ENCODE assay signal across 9 mouse cellular contexts in genomic region chr4:45755881-45756280, GRCm38 (mm10). TPM values are rescaled to one million over a fixed set of nuclear protein-coding genes. Genes with fewer than 3 reads are reported as not detected.
DNase-seq lines count a peak whose midpoint lies in the region; ATAC-seq and TF ChIP-seq lines count a peak whose summit lies in the region.
"Had no signal": no experiment of that assay in that cellular context is flagged by ENCODE, and none has a peak within 500 bp of the region (broad histone marks: within the 10 kb centered on the region; RNA-seq: fewer than 3 reads in every experiment).

No protein-coding gene starts in this region.

- H3K27me3 ChIP-seq in intestine, embryonic 14.5 days (replicated peaks; ENCODE audit: control insufficient read depth, insufficient read depth, low read length) = no peaks in the 10 kb centered on the region
- no peaks in the 10 kb centered on the region for H3K27me3 ChIP-seq in limb, embryonic 14.5 days (ENCODE audit: control insufficient read depth, insufficient read depth, low read length)
- no peaks in the 10 kb centered on the region for H3K27me3 ChIP-seq in stomach, embryonic 15.5 days (replicated peaks)

- H3K9me3 ChIP-seq in intestine, embryonic 14.5 days (ENCODE audit: control insufficient read depth, low read length) = no peaks in the 10 kb centered on the region
- no peaks in the 10 kb centered on the region for H3K9me3 ChIP-seq in limb, embryonic 14.5 days (ENCODE audit: control insufficient read depth, low read length)
- no peaks in the 10 kb centered on the region for H3K9me3 ChIP-seq in stomach, embryonic 15.5 days

- no peak overlapping the region for H3K4me3 ChIP-seq in intestine, embryonic 14.5 days (ENCODE audit: low read depth, low read length)
- no peak overlapping the region for H3K4me3 ChIP-seq in limb, embryonic 14.5 days (replicated peaks; ENCODE audit: low read length)
- H3K4me3 ChIP-seq in stomach, embryonic 15.5 days (replicated peaks) = no peak overlapping the region
- H3K4me3 ChIP-seq: megakaryocyte, embryonic 14.5 days had no signal

- H3K4me2 ChIP-seq in intestine, embryonic 14.5 days (ENCODE audit: low read length) = no peak overlapping the region
- H3K4me2 ChIP-seq in limb, embryonic 14.5 days (replicated peaks; ENCODE audit: low read depth, low read length, severe bottlenecking) = no peak overlapping the region
- no peak overlapping the region for H3K4me2 ChIP-seq in stomach, embryonic 15.5 days

- peaks cover 32% of the 10 kb centered on the region for H3K4me1 ChIP-seq in intestine, embryonic 14.5 days (replicated peaks; ENCODE audit: control insufficient read depth, insufficient read depth, low read length)
- peaks cover 18% of the 10 kb centered on the region for H3K4me1 ChIP-seq in limb, embryonic 14.5 days (ENCODE audit: control insufficient read depth, insufficient read depth, low read length)
- H3K4me1 ChIP-seq in stomach, embryonic 15.5 days = peaks cover 24% of the 10 kb centered on the region
- H3K4me1 ChIP-seq: megakaryocyte, embryonic 14.5 days had no signal

- peak overlapping the region; percentile 44; the same call in 1 of the 2 replicates for H3K27ac ChIP-seq in intestine, embryonic 14.5 days (ENCODE audit: low read depth)
- H3K27ac ChIP-seq in limb, embryonic 14.5 days (replicated peaks; ENCODE audit: low read depth, low read length) = no peak overlapping the region
- H3K27ac ChIP-seq in stomach, embryonic 15.5 days = peak overlapping the region; percentile 71

- WGBS in intestine, embryonic 14.5 days = 49% methylated on average over 17 of the region's 17 CpGs
- 61% methylated on average over 17 of the region's 17 CpGs for WGBS in limb, embryonic 14.5 days
- WGBS in stomach, embryonic 15.5 days = 48% methylated on average over 17 of the region's 17 CpGs

- ATAC-seq in intestine, embryonic 14.5 days (replicated peaks; ENCODE audit: low FRiP score, low TSS enrichment, low read depth) = peak; percentile 37; the same call in 1 of the 2 replicates
- peak; percentile 47; the same call in 1 of the 2 replicates for ATAC-seq in limb, embryonic 14.5 days (ENCODE audit: low FRiP score, low read depth)
- peak; percentile 51; the same call in 1 of the 2 replicates for ATAC-seq in stomach, embryonic 15.5 days (ENCODE audit: insufficient read depth, low FRiP score, low read depth)

- TF ChIP-seq POLR2A in limb, embryonic 14.5 days (IDR thresholded peaks at IDR 0.05; ENCODE audit: borderline replicate concordance, extremely low read depth, insufficient read depth, insufficient read length) = no peak

- H3K9ac ChIP-seq in intestine, embryonic 14.5 days (ENCODE audit: low read length) = no peak overlapping the region
- no peak overlapping the region for H3K9ac ChIP-seq in limb, embryonic 14.5 days (ENCODE audit: low read depth, low read length, severe bottlenecking)
- no peak overlapping the region for H3K9ac ChIP-seq in stomach, embryonic 15.5 days

- DNase-seq in heart, postnatal 14 days = peak; percentile 48 to 57
- DNase-seq in heart, adult 8-10 months (ENCODE audit: low spot score) = no peak
- peak; percentile 96 to 99 for DNase-seq in cerebellum, postnatal 36 days
- peak; percentile 70 for DNase-seq in intestine, embryonic 14.5 days (ENCODE audit: low spot score)
- DNase-seq in limb, embryonic 14.5 days (ENCODE audit: low spot score) = peak; percentile 60
- no peak for DNase-seq in spleen, postnatal 4 days (ENCODE audit: low spot score in 2 of 2)
- no peak for DNase-seq in adrenal gland, postnatal 14 days

- intact Hi-C loops in heart, postnatal 14 days (cut with DNase I) = no loop called here

- no peaks in the 10 kb centered on the region for H3K36me3 ChIP-seq in intestine, embryonic 14.5 days (ENCODE audit: control insufficient read depth, insufficient read depth, low read length)
- no peaks in the 10 kb centered on the region for H3K36me3 ChIP-seq in limb, embryonic 14.5 days (ENCODE audit: control insufficient read depth, insufficient read depth, low read length)
- no peaks in the 10 kb centered on the region for H3K36me3 ChIP-seq in stomach, embryonic 15.5 days

RNA-seq across cellular contexts. Expression of gene Aldh1b1, which starts 42.9 kb away (rescaled TPM):
- 10 to 100 TPM; 30.2 to 31.6 TPM for total RNA-seq in heart, postnatal 14 days (2021)
- total RNA-seq in heart, adult 8-10 months (2022) = 10 to 100 TPM in 3 of 4 experiments, 1 to 10 TPM in 1; 9.3 to 14.5 (median 12.4) TPM
- 96.9 and 115 TPM in 2 replicates for polyA plus RNA-seq in intestine, embryonic 14.5 days (2014; fragmentation: Nextera tagmentation; extraction: Ambion mirVana)
- 1.3 and 3.1 TPM in 2 replicates for polyA plus RNA-seq in limb, embryonic 14.5 days (2012; rRNA removed)
- 0.83 and 1.0 TPM in 2 replicates for polyA plus RNA-seq in limb, embryonic 14.5 days (2014; fragmentation: Nextera tagmentation; extraction: Ambion mirVana)
- 127 and 187 TPM in 2 replicates for polyA plus RNA-seq in stomach, embryonic 15.5 days (2015; fragmentation: Nextera tagmentation; extraction: Ambion mirVana)
- 10.2 and 34.6 TPM in 2 replicates for total RNA-seq in adrenal gland, postnatal 14 days (2021)

Comparison
In these comparisons a context has a peak if more than half of its experiments do, and no peak if none do; other contexts are left out.
1. DNase-seq: peak in heart, postnatal 14 days (2 of 2), cerebellum, postnatal 36 days (2 of 2), intestine, embryonic 14.5 days (single experiment) and limb, embryonic 14.5 days (single experiment); none in heart, adult 8-10 months (single experiment), spleen, postnatal 4 days (0 of 2) and adrenal gland, postnatal 14 days (single experiment).
2. Peak in every context shown above with its lines, with median percentiles within 50 percentile points of each other: ATAC-seq.